Mouse (Mus musculus): ENCODE measurements around the gene Pcdh11x. TPM values are rescaled to one million over a fixed set of nuclear protein-coding genes. Genes with fewer than 3 reads are reported as not detected.
"Not testable (repeated sequence)": the region's sequence is repeated elsewhere in the genome, so short reads cannot be mapped to it uniquely, and the experiment has no call there.

Pcdh11x gene
- not detected in 2 replicates for polyA plus RNA-seq (2012)

- TF ChIP-seq GATA1 (IDR thresholded peaks at IDR 0.05; ENCODE audit: low read length), result no peak
Measured at GRCm38 (mm10) chrX:120290011-120290899, at the start of gene Pcdh11x. TSS of gene Pcdh11x (plus strand) at chrX:120290259.

- no peak for TF ChIP-seq GATA1 (IDR thresholded peaks at IDR 0.05; ENCODE audit: low read length)
Measured at GRCm38 (mm10) chrX:120260089-120260488, 30.0 kb upstream of the Pcdh11x start.

- no peak for TF ChIP-seq GATA1 (IDR thresholded peaks at IDR 0.05; ENCODE audit: low read length)
Measured at GRCm38 (mm10) chrX:120285522-120285921, 4.5 kb upstream of the Pcdh11x start.

GRCm38 (mm10) chrX:120287502-120287901 lies 2.6 kb upstream of the Pcdh11x start:
- no peak for TF ChIP-seq GATA1 (IDR thresholded peaks at IDR 0.05; ENCODE audit: low read length)

- TF ChIP-seq GATA1 (IDR thresholded peaks at IDR 0.05; ENCODE audit: low read length), result no peak
Measured at GRCm38 (mm10) chrX:120290900-120291280, 831 bp downstream of the Pcdh11x start.

- no peak for TF ChIP-seq GATA1 (IDR thresholded peaks at IDR 0.05; ENCODE audit: low read length)
Measured at GRCm38 (mm10) chrX:120291696-120292095, 1.6 kb downstream of the Pcdh11x start.

- no peak for TF ChIP-seq GATA1 (IDR thresholded peaks at IDR 0.05; ENCODE audit: low read length)
Measured at GRCm38 (mm10) chrX:120292832-120293750, 3.0 kb downstream of the Pcdh11x start.

- no peak for TF ChIP-seq GATA1 (IDR thresholded peaks at IDR 0.05; ENCODE audit: low read length)
Measured at GRCm38 (mm10) chrX:120301469-120302175, 11.6 kb downstream of the Pcdh11x start.

GRCm38 (mm10) chrX:120312995-120313394 lies 22.9 kb downstream of the Pcdh11x start, which contains the start of gene H2afb3:
TSS of gene H2afb3 (minus strand) at chrX:120313095.
- not testable (repeated sequence) for TF ChIP-seq GATA1 (IDR thresholded peaks at IDR 0.05; ENCODE audit: low read length)

GRCm38 (mm10) chrX:120466225-120466624 lies 176.2 kb downstream of the Pcdh11x start:
- TF ChIP-seq GATA1 (IDR thresholded peaks at IDR 0.05; ENCODE audit: low read length), result no peak

- no peak for TF ChIP-seq GATA1 (IDR thresholded peaks at IDR 0.05; ENCODE audit: low read length)
Measured at GRCm38 (mm10) chrX:120486428-120486827, 196.4 kb downstream of the Pcdh11x start.

- no peak for TF ChIP-seq GATA1 (IDR thresholded peaks at IDR 0.05; ENCODE audit: low read length)
Measured at GRCm38 (mm10) chrX:120524986-120525385, 234.9 kb downstream of the Pcdh11x start.

- TF ChIP-seq GATA1 (IDR thresholded peaks at IDR 0.05; ENCODE audit: low read length), result no peak
Measured at GRCm38 (mm10) chrX:120599309-120599708, 309.2 kb downstream of the Pcdh11x start.

GRCm38 (mm10) chrX:120618460-120618859 lies 328.4 kb downstream of the Pcdh11x start:
- no peak for TF ChIP-seq GATA1 (IDR thresholded peaks at IDR 0.05; ENCODE audit: low read length)

GRCm38 (mm10) chrX:120734144-120734543 lies 444.1 kb downstream of the Pcdh11x start:
- TF ChIP-seq GATA1 (IDR thresholded peaks at IDR 0.05; ENCODE audit: low read length), result no peak

All from G1E-ER4 (cell line).